Mouse (Mus musculus) kidney, adult 2 months (tissue): ENCODE measurements around the gene Hectd1. TPM values are rescaled to one million over a fixed set of nuclear protein-coding genes. Genes with fewer than 3 reads are reported as not detected.

Experiments
- DNase-seq: peaks from one replicate; pipeline ENCODE4 v3.0.0; 2021
- H3K27ac ChIP-seq: fragments of 200-500 bp; 2 replicates; pipeline ENCODE4 v1.5.1; 2012; ENCODE audit warnings: low read depth, low read length, control low read depth, inconsistent platforms; ENCODE audit not compliant: insufficient read depth
- H3K27me3 ChIP-seq: fragments of 200-500 bp; replicated peaks from 2 replicates; pipeline ENCODE4 v1.6.1; 2012; ENCODE audit warnings: mild to moderate bottlenecking, moderate library complexity, low read length, inconsistent platforms; ENCODE audit not compliant: control insufficient read depth, insufficient read depth
- H3K36me3 ChIP-seq: fragments of 200-500 bp; 2 replicates; pipeline ENCODE4 v1.6.1; 2012; ENCODE audit warnings: mild to moderate bottlenecking, moderate library complexity, low read length, inconsistent platforms; ENCODE audit not compliant: control insufficient read depth, insufficient read depth
- H3K4me1 ChIP-seq: fragments of 200-500 bp; 2 replicates; pipeline ENCODE4 v1.6.1; 2011; ENCODE audit warnings: low read length; ENCODE audit not compliant: control insufficient read depth, insufficient read depth
- H3K4me3 ChIP-seq: fragments of 200-500 bp; 2 replicates; pipeline ENCODE4 v1.5.1; 2011; ENCODE audit warnings: mild to moderate bottlenecking, low read depth, low read length, control low read depth; ENCODE audit not compliant: insufficient read depth
- CTCF ChIP-seq: fragments of 200-500 bp; conservative IDR thresholded peaks from 2 replicates; pipeline ENCODE4 v1.5.1; 2011; ENCODE audit warnings: low read depth, mild to moderate bottlenecking, control low read depth, low read length, moderate library complexity, mixed read lengths; ENCODE audit not compliant: insufficient read depth, insufficient read length
- POLR2A ChIP-seq: fragments of 200-500 bp; IDR thresholded peaks from one replicate; pipeline ENCODE4 v1.6.1; 2011; ENCODE audit warnings: low read depth, low read length, control low read depth
- WGBS: fragments of 180-500 bp; shearing (Covaris S2); methylation state at CpG from one replicate; pipeline ENCODE4 v1.1.7; 2018; 5-methylcytosine and 5-hydroxymethylcytosine counted together
- polyA plus RNA-seq: library from polyadenylated mRNA; depleted of rRNA; stranded (reverse); fragments of >200 nt; gene quantifications from 2 replicates; pipeline ENCODE4 v1.2.3, GENCODE M21; 2012

The Hectd1 gene
- polyA plus RNA-seq, 1 experiment = 20.6 TPM

DNA sequence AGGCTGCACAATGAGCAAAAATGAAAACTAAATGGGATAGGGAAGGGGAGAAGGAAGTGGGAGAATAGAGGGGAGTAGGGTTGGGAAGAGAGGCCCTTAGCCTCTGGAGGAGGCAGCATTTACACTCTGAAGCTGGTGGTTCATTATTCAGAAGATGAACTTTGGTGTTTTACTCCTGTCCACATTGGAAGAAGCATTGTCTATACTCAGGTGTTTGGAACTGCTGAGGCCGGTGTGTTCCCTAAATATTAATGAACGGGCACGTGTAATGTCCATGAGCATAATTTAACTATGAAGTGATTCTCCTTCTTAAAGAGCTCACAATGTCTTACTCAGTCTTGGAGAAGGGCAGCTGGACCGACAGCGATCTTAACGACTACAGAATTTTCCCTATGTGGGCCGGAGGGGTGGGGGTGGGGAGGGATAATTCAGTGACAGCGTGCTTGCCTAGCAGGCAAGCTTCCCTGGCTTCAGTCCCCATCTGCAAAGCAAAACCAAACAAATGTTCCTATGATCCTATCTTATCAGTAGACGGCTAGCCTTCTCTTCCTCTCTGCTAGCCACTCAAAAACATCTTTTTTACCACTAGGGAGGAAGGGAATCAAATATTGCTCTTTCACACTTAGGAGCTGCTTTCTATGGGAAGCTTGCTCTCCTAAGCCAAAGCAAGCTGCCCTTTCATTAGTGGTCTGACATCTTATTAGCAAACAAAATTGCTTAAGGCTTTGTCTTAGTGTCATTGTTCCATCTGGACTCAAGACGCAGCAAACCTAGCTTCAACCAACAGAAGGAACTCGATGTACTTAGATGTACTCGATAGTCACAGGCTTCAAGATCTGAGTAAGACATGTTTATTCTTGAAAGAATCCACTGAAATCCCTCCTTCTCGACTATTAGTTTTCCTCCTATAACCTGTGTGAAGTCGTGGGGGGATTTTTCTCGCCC lies 14.5 kb upstream of the Hectd1 start:
- Histone ChIP-seq H3K4me3 (no peak overlapping the region), H3K27ac (peak overlapping the region; percentile 97), H3K27me3 (no peaks in the 10 kb centered on the region), H3K36me3 (no peaks in the 10 kb centered on the region), H3K4me1 (peaks cover 10% of the 10 kb centered on the region)
- peak; percentile 35 for DNase-seq
- TF ChIP-seq CTCF (no peak), POLR2A (no peak)
- 38% methylated on average over 15 of the region's 15 CpGs for WGBS

DNA sequence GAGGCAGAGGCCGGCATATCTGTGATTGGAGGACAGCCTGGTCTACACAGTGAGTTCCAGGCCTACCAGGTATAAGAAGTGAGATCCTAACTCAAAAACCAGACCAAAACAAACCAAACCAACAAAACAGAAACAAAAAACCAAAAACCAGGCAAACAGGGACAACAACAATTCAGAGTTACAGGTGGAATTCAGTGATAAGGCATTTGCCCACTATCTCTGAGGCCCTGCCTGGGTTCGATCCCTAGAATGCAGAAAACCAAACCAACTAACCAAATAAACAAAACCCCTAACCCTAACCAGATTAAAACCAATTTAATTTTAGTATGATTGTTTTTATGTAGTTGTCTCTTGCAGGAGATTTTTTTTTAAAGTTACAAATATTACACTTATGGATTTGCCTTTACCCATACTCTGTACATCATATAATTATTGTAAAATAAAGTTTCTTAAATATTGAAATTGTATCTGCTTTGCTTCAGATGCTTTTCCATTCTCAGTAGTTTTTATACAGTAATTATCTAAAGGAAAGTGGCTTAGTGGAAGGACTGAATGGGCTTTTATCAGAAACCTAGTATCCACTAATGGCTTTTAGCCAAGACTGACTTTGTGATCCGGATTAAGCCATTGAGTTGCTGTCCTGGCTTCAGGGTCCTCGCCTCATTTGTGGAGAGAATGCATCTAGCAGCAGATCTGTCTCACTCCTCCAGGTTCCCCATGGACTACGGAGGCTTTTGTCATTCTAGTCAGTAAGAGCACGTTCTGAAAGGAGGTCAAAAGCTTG lies 12.9 kb upstream of the Hectd1 start:
- TF ChIP-seq POLR2A = no peak
- TF ChIP-seq CTCF = no peak
- Histone ChIP-seq H3K4me1 (peaks cover 10% of the 10 kb centered on the region), H3K4me3 (no peak overlapping the region), H3K27me3 (no peaks in the 10 kb centered on the region), H3K36me3 (no peaks in the 10 kb centered on the region), H3K27ac (no peak overlapping the region)
- DNase-seq = no peak
- 83% methylated on average over 6 of the region's 6 CpGs for WGBS

DNA sequence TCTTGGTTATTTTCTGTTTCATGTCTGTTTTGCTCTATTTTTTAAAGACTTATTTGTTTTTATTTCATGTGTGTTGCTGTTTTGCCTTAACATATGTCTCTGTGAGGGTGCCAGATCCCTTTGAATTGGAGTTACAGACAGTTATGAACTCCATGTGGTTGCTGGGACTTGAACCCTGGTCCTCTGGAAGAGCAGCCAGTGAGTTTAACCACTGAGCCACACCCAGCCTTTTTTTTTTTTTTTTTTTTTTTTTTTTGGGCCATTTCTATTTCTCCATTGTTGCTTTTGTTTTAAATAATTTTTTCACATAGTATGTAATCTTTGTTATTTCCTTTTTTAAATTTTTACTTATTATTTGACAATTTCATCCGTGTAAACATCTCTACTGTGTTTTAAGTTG lies 10.5 kb upstream of the Hectd1 start:
- DNase-seq = no peak
- 97% methylated on average over 1 of the region's 1 CpGs for WGBS
- Histone ChIP-seq H3K27ac (no peak overlapping the region), H3K4me3 (no peak overlapping the region), H3K27me3 (no peaks in the 10 kb centered on the region), H3K4me1 (peaks cover 10% of the 10 kb centered on the region), H3K36me3 (no peaks in the 10 kb centered on the region)
- TF ChIP-seq CTCF (no peak), POLR2A (no peak)

DNA sequence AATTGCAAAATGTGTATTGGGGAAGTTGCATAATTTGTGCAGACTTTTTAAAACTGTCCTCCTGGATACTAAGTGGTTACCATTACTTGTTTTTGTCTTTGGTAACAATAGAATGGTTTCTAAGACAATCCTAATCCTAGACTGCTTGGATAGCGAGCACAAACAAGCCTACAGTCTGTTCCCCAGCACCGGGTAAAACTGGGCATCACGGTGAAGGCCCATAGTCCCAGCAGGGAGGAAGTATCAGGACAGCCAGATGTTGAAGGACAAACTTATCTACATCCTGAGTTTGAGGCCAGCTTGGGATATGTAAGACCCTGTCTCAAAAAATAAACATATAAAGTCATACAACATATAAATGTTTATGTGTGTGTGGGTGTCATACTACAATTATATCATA lies 5.9 kb upstream of the Hectd1 start:
- WGBS = 72% methylated on average over 3 of the region's 3 CpGs
- H3K27ac ChIP-seq = no peak overlapping the region
- no peak for TF ChIP-seq POLR2A
- no peak for TF ChIP-seq CTCF
- H3K27me3 ChIP-seq = no peaks in the 10 kb centered on the region
- no peak overlapping the region for H3K4me3 ChIP-seq
- DNase-seq = no peak
- H3K4me1 ChIP-seq = peaks cover 4% of the 10 kb centered on the region; the same call in 1 of the 2 replicates
- H3K36me3 ChIP-seq = no peaks in the 10 kb centered on the region

DNA sequence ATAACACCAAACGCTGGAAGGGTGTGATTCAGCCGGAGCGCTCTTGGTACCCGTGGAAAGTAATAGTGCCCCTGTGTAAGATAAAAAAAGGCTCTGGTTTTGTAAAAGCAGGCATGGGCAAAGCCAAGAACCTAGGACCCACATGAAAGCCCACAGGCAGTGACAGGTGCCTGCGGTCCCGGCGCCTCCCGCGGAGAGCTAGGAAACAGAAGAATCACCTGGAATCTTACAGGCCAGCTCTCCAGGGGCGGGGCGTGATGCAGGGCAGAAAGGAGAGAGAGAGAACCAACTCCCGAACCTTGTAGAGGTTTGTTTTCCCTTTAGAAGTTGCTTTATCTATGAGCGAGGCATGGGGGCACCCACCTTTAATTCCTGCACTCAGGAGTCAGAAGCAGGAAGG lies 2.6 kb upstream of the Hectd1 start:
- no peak for DNase-seq
- Histone ChIP-seq H3K4me3 (no peak overlapping the region), H3K36me3 (no peaks in the 10 kb centered on the region), H3K27ac (no peak overlapping the region), H3K27me3 (no peaks in the 10 kb centered on the region), H3K4me1 (peaks cover 9% of the 10 kb centered on the region; the same call in 1 of the 2 replicates)
- TF ChIP-seq CTCF (no peak), POLR2A (no peak)
- 91% methylated on average over 13 of the region's 13 CpGs for WGBS

DNA sequence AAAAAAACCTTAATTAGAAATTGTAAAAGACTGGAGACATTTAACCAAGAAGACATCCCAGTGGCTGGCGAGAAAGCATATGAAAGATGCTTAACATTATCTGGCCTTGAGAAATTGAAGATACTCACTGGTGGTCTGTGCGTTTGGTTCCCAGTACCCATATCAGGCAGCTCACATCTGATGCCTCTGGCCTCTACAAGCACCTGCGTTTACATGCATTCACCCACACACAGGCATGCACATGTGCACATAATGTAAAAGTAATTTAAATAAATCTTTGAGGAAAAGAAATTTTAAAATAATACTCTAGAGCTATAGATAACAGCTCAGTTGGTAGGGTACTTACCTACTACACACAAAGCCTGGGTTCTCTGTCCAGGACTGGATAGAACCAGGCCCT lies 2.0 kb upstream of the Hectd1 start:
- Histone ChIP-seq H3K36me3 (no peaks in the 10 kb centered on the region; the same call in 1 of the 2 replicates), H3K4me3 (no peak overlapping the region), H3K4me1 (peaks cover 9% of the 10 kb centered on the region; the same call in 1 of the 2 replicates), H3K27ac (no peak overlapping the region), H3K27me3 (no peaks in the 10 kb centered on the region)
- TF ChIP-seq POLR2A = no peak
- no peak for TF ChIP-seq CTCF
- 97% methylated on average over 3 of the region's 3 CpGs for WGBS
- no peak for DNase-seq

DNA sequence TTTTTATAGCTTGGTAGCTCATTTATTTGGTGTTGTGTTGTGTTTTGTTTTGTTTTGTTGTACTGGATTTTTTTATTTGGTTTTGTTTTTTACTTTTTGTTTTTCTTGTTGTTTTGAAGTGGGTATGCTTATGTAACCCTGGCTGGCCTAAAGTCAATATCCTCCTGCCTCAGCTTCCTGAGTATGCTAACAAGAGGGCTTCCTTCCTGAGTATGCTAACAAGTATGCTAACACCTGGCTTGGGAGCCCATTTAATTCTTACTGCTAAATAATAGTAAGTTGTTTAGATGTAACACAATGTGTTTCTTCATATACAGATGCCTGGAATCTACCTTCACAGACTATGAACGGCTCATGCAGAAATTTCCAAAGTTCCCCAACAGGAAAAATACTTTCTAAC lies 1.3 kb upstream of the Hectd1 start:
- Histone ChIP-seq H3K4me3 (no peak overlapping the region; the same call in 1 of the 2 replicates), H3K27me3 (no peaks in the 10 kb centered on the region), H3K36me3 (no peaks in the 10 kb centered on the region; the same call in 1 of the 2 replicates), H3K27ac (0 out of 2 replicates have a peak overlapping the region, but pooled peaks have one; percentile 71), H3K4me1 (peaks cover 11% of the 10 kb centered on the region; the same call in 1 of the 2 replicates)
- peak; percentile 31 for DNase-seq
- WGBS = 73% methylated on average over 1 of the region's 1 CpGs
- TF ChIP-seq POLR2A (no peak), CTCF (no peak)
